Mouse (Mus musculus): ENCODE data around the gene Dpf3.

Gene Dpf3

DNA sequence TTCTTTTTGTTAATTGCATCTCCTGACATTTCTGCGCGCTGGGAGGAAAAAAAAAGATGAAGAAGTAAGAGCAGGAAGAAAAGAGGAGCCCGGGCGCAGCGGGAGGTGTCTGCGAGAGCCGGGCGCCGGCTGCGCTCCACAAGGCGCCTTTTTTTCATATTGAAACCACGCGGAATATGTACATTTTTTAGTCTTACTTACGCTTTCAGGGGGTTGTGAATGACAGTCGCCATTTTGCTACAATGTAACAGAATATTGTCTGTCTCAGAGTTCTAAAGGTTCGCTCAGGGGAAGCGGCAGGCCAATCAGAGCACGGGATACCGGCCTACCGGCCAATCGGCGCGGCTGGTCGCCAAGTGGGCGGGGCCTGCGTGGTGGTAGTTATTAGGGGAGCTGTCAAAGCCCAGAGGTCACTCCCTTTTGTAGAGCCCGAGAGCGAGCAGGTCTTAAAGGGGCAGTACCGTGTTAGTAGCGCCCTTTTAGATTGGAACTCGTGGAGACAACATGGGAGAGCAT lies at the start of gene Dpf3:
TSS of gene Dpf3 (minus strand) at position 241 of the 516 bp plus-strand sequence.
- DNase-seq (ENCODE audit: extremely low spot score) = peak; percentile 97

DNA sequence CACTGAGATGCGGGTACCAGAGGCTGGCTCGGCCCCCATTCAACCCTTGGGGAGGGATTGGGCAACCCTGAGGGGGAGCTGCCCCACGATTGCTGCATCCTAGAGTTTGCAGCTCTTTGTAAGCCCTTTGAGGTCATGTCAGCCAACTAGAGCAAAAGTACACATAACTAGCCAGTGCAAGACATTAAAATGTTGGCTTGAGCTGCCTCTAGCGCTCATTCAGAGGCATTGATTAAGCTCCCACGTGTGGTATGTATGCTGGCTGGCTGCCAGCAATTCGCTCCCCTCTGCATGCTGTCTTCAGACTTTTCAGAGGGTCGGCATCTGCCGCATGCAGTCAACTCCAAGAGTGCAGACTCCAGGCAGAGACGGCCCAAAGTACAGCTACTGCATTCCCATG lies 48.5 kb upstream of the Dpf3 start:
- DNase-seq (ENCODE audit: extremely low spot score) = no peak

- no peak for DNase-seq (ENCODE audit: extremely low spot score)
Observed at GRCm38 (mm10) chr12:83535428-83535827, 47.9 kb upstream of the Dpf3 start.

- no peak for DNase-seq (ENCODE audit: extremely low spot score)
Observed at GRCm38 (mm10) chr12:83534190-83534589, 46.7 kb upstream of the Dpf3 start.

DNA sequence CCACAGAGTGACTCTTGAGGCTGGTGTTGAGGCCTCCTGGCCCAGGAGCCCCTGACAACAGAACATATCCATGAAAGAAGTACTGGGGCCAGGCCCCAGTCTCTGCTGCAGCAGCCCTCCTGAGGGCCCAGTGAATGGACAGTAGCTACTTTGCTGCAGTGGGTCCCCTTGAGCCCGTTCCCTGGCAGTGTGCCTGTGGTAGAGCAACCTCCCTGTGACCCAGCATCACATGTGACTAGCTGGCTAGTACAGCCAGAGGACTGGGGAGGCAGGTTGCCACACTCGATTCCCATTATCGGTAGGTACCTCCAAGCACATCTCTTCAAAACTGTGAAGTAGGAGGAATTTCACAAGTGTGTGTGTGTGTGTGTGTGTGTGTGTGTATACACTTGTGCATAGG lies 45.5 kb upstream of the Dpf3 start:
- DNase-seq (ENCODE audit: extremely low spot score) = no peak

- no peak for DNase-seq (ENCODE audit: extremely low spot score)
Observed at GRCm38 (mm10) chr12:83531992-83532391, 44.5 kb upstream of the Dpf3 start.

GRCm38 (mm10) chr12:83528665-83529064 lies 41.1 kb upstream of the Dpf3 start:
- DNase-seq (ENCODE audit: extremely low spot score) = no peak

DNA sequence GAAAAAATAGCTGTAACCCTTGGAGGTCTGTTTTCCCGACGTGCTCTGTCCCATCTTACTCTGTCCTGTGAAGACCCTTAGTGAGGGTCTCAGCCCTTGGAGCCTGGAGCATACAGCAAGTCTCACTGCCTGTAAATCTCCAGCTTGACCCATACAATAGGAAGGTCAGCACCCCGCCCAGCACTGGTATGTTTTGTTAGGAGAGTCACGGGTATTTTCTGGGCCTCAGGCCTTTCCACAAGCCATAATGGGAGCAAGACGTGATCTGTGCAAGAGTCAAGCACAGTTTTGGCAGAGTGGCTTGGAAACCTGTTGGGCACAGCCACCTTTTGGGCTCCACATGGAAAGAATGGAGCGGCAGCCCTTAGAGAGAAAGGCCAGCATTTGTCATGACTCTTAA lies 40.3 kb upstream of the Dpf3 start:
- DNase-seq (ENCODE audit: extremely low spot score) = no peak

GRCm38 (mm10) chr12:83525822-83526544 lies 38.5 kb upstream of the Dpf3 start:
- DNase-seq (ENCODE audit: extremely low spot score) = no peak

DNA sequence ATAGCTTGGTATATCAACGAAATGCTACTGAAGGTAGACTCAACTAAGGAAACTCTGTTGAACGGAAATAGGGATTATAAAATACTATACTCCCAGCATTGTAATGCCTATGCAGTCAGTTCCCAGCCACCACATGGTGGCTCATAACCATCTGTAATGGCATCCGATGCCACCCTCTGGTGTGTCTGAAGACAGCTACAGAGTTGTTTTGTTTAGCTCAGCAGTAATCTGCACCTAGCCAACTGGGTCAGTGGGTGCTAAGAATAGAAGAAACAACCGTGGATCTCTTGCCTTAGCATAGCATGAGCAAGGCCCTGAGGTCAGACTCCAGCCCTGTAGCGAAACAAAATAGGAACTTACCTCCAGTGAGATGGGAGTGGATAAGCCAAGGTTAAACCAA lies 36.8 kb upstream of the Dpf3 start:
- DNase-seq (ENCODE audit: extremely low spot score) = no peak

DNA sequence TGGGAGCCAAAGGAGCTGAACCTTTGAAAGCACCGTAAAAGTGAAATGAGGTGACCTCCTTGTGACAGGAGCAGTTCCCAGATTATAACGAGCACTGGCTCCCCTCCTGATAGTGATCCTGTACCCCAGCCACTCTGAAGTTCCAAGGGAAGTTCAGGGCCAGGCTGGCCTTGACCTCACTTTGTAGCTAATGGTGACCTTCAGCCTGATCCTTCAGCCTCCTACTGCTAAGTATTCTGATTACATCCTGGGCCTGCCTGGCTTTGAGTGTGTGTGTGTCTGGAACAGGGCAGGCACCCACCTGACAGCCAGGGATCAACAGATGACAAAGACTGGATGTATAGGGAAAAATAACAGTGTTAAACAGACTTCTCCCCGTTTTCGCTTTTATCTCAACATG lies 36.4 kb upstream of the Dpf3 start:
- DNase-seq (ENCODE audit: extremely low spot score) = no peak

- DNase-seq (ENCODE audit: extremely low spot score) = no peak
Observed at GRCm38 (mm10) chr12:83523056-83523455, 35.5 kb upstream of the Dpf3 start.

- DNase-seq (ENCODE audit: extremely low spot score) = no peak
Observed at GRCm38 (mm10) chr12:83521083-83521482, 33.6 kb upstream of the Dpf3 start.

DNA sequence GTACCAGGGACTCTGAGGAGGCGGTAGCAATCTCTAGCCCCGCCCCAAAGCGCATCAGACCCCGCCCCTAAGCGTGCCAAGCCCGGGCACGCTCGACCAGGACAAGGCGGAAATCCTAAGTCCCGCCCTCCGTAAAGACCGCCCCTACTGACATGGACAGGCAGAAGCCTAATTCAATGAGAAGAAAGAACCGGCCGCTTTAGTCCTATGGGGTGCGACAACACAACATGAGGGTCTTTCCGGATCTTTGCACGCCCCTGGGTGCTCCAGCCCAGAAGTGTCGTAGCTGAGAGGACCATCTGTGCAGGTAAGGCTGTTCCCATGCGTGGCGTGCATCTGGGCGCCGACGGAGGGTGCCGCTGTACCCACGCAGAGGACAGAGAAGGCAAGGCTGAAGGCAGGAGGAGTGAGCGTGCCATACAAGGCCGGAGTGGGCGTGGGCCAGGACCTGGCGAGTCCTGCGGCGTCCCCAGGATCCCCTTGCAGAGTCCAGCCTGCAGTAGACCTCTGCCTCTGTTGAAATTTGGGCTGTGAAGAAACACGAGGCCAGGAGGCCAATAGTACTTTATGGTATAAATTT lies 32.9 kb upstream of the Dpf3 start, which contains the start of gene Dcaf4:
TSS of gene Dcaf4 (plus strand) at position 156 of the 580 bp plus-strand sequence.
- DNase-seq (ENCODE audit: extremely low spot score) = peak; percentile 98

DNA sequence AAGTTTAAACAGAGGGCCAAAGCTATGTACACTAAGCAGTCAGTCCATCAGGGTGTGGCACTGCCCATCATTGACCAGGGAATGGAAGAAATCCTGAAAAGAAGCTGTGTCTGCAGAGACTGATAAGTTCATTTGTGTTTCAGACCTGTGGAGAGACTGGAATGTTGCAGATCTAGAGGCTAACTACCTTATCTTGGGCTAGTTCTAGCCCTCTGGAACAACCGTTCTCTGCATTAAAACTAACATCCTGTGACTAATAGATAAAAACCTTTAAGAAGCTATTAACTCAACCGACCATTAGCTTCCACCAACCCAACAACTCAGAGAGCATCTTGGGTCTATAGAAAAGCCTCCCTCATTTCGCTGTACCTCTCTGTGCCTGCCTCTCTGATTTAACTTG lies 30.1 kb upstream of the Dpf3 start:
- no peak for DNase-seq (ENCODE audit: extremely low spot score)

DNA sequence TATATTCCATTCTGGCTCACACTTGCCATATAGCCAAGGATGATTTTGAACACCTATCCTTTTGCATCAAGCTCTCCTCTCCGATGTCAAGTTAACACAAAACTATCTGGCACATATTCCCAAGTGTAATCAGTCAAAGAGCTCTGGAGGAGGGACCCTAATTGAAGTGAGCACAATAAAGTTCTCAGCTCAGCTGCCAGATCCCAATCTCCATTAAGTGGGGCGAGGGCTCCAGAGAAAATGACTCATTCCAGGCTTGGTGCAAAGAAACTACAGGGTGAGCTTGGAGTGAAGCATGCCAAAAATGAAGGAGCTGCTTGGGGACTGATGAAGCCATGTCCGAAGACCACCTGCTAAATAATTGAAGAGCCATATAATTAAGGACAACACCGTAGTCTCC lies 26.7 kb upstream of the Dpf3 start:
- DNase-seq (ENCODE audit: extremely low spot score) = no peak

DNA sequence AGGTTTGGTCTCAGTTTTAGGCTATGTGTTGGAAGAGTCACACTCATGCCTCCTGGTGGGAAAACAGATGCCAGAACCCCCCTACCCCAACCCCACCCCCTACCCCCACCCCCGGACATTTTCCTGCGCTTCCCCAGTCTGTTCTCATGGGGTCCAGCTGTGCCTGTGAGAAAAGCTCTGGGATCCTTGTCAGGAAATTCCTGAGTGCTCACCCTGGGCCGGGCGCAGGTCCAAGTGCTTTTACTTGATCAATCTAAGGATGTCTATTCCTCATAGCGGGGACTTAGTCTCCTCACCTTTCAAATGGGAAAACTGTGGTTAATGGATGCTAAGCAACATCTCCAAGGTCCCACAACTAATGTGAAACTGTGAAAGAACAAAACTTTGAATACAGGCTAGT lies 25.7 kb upstream of the Dpf3 start:
- no peak for DNase-seq (ENCODE audit: extremely low spot score)

DNA sequence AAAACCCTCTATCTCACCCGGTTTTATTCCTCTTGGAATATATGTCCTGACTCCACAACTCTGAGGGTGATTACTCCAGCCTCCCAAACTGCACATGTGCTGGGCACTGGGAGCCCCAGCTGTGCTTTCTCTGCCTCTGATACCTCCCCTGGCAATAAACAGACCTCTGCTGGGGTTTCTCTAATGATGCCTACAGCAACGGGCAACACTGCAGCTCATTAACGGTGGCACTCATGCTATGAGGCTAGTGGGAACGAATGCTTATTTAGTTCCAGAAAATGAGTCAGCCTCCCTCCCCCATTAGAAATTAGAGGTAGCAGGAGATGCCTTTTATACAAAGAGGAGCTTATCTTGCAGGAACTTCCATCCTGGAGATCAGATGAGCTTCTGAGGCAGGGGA lies 25.3 kb upstream of the Dpf3 start:
- no peak for DNase-seq (ENCODE audit: extremely low spot score)

- no peak for DNase-seq (ENCODE audit: extremely low spot score)
Observed at GRCm38 (mm10) chr12:83510586-83510985, 23.1 kb upstream of the Dpf3 start.

- no peak for DNase-seq (ENCODE audit: extremely low spot score)
Observed at GRCm38 (mm10) chr12:83506543-83506942, 19.0 kb upstream of the Dpf3 start.

DNA sequence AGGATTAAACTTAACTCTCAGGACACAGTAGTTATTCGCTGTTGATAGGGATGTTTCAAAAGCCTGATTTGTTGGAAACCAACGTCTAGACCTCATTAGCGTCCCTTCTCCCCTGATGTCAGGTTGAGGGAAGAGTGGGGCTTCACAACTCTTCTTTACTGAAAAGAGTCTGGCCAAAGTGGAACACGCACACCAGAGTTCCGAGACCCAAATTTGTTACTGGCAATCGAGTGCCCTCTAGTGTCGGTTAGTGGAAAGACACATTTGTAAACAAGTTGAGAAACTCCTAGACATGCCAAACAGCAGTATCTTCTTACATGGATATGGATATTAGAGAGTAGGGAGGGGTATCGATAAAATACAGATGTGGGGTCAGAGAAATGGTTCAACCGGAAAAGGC lies 14.7 kb upstream of the Dpf3 start:
- DNase-seq (ENCODE audit: extremely low spot score) = peak; percentile 78

- DNase-seq (ENCODE audit: extremely low spot score) = no peak
Observed at GRCm38 (mm10) chr12:83499256-83499655, 11.7 kb upstream of the Dpf3 start.

DNA sequence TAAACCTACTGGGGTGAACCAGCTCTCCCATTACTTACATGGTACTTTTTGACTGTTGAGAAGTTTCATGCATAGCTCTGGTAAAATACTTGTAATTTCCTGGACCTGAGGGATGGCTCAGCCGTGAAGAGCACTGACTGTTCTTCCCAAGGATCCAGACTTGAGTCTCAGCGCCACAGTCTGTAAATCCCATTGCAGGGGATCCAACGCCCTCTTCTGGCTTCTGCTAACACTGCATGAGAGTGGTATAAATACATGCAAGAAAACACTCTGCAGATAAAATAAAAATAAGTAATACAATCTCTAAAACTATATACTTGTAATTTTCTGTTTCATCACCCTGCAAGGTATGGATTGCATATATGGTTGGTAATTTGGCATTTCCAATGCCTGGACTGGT lies 10.4 kb upstream of the Dpf3 start:
- no peak for DNase-seq (ENCODE audit: extremely low spot score)

DNA sequence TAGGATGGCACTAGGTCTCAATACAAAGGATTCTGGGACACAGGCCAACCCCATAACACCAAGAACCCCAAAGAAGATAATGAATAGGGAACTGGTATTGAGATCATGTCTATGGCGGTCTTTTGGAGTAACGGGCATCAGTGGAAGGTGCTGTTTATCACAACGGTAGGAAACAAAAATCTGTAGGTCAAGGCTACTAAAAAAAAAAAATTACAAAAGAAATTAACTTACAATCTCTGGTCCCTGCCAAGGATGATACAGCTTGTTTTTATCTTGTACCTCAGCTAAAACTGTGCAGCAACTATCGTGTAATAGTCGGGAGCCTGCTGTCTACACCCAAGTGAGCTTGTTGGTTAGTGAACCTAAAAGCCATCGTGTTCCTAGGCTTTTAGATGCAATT lies 9.2 kb upstream of the Dpf3 start:
- no peak for DNase-seq (ENCODE audit: extremely low spot score)
